Mouse (Mus musculus) R1 (cell line): ENCODE measurements around the gene Trmt1.

Experiments used
- DNase-seq: peaks from one replicate; pipeline ENCODE4 v3.0.0-alpha.2; 2018; ENCODE audit warnings: low read depth, low spot score

Gene Trmt1

DNA sequence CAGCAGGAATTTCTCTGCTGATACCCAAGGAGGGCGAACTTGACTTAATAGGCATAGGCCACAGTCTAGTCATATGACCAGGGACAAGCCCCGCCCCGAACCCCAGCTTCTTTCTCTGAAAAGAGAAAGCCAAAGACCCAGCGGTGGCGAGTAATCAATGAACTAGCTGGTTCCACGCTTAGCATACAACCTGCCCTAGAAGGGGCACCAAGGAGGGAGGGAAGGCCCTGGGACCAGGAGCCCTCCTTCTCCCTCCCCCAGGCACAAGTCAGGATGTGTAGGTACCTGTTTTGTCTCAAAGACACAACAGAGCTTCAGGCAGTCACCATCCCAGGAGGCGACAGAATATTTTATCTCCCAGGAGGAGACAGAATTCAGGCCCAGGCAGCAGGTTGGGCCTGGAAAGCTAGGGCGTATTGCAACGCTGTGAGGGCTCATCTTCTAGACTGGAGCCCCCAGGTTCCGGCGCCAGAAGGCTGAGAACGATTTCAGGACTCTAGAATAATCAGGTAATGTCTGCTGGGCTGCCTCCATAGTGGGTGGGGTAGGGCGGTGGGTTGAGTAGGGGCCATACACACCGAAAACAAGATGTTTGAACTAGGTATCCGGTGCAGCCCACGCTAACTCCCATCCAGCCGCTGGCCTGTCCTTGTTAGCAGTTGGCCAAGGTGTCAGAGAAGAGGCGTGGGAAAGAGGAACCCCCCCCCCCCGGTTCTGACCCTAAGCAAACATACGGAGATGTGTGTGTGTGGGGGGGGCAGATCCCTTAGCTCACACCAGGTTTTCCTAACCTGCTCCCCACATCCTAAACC lies at the start of gene Trmt1:
Gene Trmt1, plus strand, starts transcription at position 117 of the 812 bp plus-strand sequence.
- DNase-seq, result peak; percentile 93

DNA sequence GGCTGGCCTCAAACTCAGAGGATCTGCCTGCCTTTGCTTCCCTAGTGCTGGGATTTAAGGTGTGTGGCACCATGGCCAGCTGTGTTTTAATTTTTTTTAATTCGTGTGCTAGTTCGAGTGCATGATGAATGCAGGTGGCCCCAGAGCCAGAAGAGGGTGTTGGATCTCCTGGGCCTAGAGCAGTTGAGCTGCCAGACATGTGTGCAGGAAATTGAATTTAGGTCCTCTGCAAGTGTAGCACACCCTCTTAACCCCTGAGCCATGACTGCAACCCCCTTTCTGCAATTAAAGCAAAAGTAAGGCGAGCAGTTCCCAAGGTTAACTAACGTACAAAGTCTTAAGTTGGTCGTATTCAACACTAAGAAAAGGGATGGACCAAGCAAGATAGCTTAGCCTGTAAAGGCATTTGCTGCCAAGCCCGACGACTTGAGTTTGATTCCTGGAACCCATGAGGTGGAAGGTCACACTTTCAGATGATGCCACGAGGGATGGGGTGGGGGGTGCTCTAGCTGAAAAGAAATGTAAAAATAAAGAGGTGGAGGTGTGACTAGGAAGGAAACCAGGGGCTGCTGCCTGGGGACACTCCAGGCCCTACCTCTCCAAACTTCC lies 48.1 kb upstream of the Trmt1 start:
- no peak for DNase-seq

- no peak for DNase-seq
Observed at GRCm38 (mm10) chr8:84638555-84639161, 47.4 kb upstream of the Trmt1 start.

DNA sequence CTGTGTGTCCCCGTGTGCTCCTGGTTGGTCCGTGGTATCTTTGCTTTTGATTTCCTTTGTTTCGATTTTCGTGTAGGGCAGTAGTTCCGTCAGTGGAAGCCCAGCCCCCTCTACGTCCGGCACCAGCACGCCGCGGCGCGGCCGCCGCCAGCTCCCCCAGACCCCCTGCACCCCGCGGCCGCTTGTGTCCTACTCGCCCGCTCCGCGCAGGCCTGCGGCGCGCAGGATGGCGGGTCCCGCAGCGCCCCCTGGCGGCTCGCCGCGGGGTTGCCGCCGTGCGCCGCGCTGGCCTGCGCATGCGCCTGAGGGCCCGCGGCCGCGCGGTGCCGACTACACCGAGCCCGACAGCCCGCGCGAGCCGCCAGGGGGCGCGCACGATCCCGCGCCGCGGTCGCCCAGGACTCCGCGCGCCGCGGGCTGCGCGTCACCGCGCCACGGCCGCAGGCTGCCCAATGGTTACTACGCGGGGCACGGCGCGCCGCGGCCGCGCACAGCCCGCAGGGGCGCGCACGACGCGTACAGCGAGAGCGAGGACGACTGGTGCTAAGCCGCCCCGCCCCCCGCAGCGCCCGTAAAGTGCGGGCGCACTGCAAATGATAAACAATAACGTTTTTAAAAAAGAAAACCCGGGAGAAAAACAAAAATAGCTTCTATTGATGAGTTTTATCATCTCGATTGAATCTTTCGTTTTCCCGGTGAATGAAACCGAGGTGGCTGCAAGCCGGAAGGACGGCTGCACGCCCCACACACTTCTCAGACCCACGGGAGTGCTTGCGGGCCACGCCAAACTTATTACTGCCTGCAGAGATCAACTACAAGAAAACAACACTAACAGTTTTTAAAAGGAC lies 46.7 kb upstream of the Trmt1 start:
- DNase-seq, result peak; percentile 88

DNA sequence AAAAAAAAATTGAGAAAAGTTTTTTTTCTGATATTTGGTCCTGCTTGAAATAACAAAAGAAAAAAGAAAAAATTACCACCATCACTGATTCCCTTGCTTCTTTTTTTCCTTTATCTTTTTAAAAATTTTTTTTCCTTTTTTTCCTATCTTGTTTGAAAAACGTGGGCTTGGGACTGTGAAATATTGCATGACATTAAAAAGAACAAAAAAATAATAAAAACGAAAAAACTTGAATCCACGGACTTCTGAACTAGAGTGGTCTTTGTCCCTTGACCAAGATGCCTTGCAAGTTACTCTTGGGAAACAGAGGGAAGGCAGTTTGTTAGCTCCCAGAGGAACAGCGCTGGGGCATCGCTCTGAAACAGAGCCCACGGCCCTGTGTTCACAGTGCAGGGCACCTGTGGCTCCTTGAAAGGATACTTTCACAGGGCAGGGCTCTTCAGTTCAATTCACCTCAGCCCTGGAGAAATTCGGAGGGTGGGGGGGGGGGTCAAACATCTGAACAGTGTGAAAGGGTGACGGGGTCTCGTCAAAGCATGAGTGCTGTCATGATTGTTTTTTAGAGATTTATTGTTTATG lies 46.0 kb upstream of the Trmt1 start:
- DNase-seq, result no peak

GRCm38 (mm10) chr8:84640617-84641294 lies 45.4 kb upstream of the Trmt1 start:
- no peak for DNase-seq

DNA sequence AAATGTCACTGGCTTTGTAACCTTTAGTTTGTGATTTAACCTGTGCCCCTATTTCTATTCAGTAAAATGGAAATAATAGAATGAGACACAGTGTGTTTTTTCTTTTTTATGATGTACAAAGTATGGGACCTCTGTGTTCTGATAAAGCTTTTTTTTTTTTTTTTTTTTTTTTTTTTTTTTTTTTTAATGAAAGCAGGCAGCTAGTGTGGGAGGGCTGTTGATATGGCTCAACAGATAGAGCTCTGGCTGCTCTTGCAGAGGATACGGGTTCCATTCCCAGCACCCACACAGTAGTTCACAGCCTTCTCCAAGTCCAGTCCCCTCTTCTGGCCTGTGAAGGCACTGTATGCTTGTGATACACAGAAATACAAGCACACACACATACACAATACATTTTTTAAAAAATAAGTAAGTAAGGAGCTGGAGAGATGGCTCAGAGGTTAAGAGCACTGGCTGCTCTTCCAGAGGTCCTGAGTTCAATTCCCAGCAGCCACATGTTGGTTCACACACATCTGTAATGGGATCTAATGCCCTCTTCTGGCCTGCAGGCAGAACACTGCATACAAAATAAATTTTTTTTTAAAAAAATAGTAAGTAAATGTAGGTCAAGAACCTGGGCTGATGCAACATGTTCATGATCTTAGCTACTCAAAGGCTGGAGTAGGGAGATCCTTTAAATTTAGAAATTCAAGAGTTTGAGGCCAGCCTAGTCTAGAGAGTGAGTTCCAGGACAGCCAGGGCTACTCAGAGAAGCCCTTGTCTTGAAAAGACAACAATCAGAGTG lies 44.3 kb upstream of the Trmt1 start:
- DNase-seq, result no peak

GRCm38 (mm10) chr8:84643019-84643418 lies 43.1 kb upstream of the Trmt1 start:
- DNase-seq, result no peak

DNA sequence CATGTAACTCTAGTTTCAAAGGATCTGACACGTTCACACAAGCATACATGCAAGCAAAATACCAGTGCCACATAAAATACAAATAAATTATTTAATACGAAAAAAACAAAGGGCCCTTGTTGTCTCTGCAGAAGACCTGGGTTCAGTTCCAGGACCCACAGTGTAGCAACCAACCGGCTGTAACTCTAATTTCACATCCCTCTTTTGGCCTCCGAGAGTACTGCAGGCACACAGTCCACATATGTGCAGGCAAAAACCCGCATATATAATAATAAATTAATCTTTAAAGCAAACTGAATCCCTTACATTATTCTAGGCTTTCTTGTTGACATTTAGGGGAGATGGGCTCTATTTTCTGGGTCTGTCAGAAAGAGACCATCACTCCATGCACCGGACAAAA lies 39.3 kb upstream of the Trmt1 start:
- DNase-seq, result peak; percentile 54

DNA sequence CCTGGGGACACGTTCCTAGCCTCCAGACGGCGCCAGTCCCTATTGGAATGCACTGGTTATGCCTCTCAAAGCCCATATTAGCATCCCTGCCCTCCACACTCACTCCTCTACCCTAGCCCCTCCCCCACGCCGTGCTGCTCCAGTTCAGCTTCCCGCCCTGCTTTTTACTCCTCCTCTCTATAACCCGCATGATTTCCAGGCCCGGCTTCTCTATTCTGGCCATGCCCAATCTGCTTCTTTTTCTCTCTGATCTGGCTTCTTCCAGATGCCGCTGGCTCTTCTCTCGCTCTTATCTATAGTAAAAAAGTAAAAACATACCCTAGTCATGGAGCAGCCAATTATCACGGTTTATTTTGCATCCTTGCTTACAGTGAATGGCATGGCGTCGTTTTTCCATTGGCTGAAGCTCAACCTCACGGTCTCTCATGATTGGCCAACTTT lies 38.6 kb upstream of the Trmt1 start:
- peak; percentile 89 for DNase-seq

DNA sequence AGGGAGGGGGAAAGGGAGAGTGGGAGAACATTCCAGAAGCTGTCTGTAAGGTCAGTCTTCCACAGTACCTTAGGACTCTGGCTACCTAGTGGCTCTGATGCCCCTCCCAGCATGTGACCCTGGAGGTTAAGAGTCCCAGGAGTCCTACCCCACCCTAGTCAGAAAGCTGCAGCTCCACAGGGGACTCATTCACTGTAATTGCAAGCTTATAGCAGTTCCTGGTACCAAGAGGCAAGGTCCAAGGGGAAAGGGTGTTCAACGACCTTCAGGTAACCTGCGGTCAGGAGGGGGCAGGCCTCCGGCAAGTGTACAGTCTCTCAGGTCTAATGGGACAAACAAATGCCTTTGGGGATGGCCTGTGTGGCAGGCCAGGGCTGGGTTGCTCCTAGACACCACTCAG lies 35.9 kb upstream of the Trmt1 start:
- DNase-seq, result peak; percentile 99

DNA sequence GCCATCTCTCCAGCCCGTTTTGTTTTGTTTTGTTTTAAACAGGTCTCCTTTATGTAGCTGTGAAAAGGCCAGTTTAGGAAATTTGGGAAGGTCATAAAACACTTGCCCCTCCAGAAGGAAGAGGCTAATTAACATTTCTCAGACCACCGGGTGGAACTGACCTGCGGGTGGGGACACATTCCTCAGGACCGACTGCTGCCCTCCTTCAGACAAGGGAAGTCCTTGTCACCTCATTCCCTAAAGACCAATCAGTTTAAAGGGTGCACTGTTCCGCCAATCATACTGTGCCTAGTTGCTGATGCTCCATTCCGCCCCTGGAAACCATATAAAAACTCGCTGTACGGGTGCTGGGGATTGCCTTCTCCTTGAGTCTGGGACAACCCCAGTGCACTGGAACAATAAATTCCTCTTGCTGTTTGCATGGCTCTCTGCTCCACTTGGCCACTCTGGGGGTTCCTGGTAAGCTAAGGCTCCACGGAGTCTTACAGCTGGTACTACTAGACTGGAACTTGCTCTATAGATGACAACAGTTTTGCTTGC lies 32.9 kb upstream of the Trmt1 start:
- no peak for DNase-seq

- DNase-seq, result peak; percentile 81
Observed at GRCm38 (mm10) chr8:84654597-84654996, 31.5 kb upstream of the Trmt1 start.

DNA sequence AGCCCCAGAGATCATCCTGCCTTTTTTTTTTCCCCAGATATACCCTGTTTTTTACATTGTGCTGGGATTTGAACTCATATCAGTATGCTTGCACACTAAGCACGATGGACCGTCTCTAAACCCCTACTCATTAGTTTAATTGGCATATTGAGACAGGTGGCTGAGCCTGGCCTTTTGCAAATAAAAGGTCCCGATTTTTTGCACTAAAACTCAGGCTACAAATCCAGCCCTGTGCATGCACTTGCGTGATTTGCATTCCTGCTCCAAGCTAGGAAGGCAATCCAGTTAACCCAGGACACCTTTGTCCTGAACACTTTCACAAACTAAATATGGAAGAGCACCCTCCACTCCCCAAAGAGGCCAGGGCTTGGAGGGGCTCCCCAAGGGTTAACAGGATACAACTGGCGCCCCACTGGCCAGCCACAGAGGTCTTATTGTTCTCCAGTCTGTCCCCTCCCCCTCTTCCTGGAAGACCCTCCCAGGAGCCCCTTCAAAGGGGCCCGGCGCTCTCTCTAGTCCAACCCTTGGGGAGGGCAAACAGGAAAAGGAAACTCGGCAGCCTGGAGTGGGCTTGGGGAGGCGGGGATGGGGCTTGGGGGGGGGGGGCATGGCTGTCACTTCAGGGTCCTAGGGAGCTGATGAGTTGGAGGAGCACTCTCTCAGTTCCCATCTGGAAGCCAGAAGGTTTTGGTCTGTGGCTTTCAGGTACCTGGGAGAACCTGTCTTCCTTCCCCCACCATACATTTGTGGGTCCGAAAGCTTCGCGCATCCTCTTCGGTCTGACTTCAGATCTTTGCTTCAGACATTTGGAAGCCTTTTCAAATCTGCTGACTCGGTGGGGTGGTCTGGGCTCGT lies 30.5 kb upstream of the Trmt1 start:
- DNase-seq, result peak; percentile 95

- DNase-seq, result peak; percentile 40
Observed at GRCm38 (mm10) chr8:84656191-84656525, 29.9 kb upstream of the Trmt1 start.

- peak; percentile 93 for DNase-seq
Observed at GRCm38 (mm10) chr8:84656641-84657126, 29.4 kb upstream of the Trmt1 start.

DNA sequence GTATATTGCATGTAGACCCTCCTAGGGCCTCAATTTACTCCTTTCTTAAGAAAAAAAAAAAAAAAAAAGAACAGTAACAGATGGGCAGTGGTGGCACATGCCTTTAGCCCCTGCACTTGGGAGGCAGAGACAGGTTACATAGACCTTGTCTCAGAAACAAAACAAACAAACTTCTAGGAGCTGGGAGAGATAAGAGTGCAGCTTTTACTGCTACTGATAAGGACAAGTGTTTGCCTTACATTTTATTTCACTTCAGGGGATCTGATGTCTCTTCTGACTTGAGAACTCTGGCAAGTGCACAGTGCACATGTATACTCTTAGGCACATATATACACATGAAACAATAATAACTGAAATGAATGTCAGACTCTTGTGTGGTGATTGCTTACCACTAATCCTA lies 28.9 kb upstream of the Trmt1 start:
- no peak for DNase-seq

GRCm38 (mm10) chr8:84657680-84658079 lies 28.4 kb upstream of the Trmt1 start:
- DNase-seq, result peak; percentile 86

DNA sequence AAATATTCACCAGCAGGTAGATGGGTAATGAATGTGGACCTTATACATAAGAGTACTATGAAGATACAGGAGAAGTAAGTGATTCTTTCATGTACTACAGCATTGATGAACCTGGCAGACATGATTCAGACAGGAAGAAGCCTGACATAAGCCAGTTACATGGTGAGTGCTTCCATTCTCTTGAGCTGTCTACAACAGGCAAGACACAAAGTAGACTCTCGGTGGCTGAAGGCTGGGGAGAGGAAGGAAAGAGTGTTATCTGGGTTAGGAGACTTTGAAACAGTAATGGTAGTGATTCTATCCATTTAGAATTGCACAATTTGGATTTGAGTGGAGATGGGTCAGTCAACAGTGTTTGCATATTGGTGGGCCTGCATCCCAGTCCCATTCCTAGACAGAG lies 27.2 kb upstream of the Trmt1 start:
- DNase-seq, result no peak
